Mouse (Mus musculus) C2C12 (cell line): Measurements from ENCODE around the gene Olfr1019. TPM values are rescaled to one million over a fixed set of nuclear protein-coding genes. Genes with fewer than 3 reads are reported as not detected.

Experiments used
- H3K27me3 ChIP-seq: one replicate; pipeline ENCODE4 v1.6.1; 2011; ENCODE audit not compliant: control insufficient read depth, insufficient read depth, insufficient read length
- H3K36me3 ChIP-seq: one replicate; pipeline ENCODE4 v1.6.1; 2011; ENCODE audit not compliant: control insufficient read depth, insufficient read depth
- H3K4me3 ChIP-seq: one replicate; pipeline ENCODE4 v1.5.1; 2011; ENCODE audit warnings: mild to moderate bottlenecking, control low read depth; ENCODE audit not compliant: poor library complexity, insufficient read depth, severe bottlenecking
- H3K79me2 ChIP-seq: one replicate; pipeline ENCODE4 v1.6.1; 2011; ENCODE audit not compliant: control insufficient read depth, insufficient read depth
- H3K79me3 ChIP-seq: one replicate; pipeline ENCODE4 v1.6.1; 2011; ENCODE audit warnings: low read depth, control low read depth
- H3ac ChIP-seq: one replicate; pipeline ENCODE3; 2011; ENCODE audit warnings: low read depth; ENCODE audit not compliant: control insufficient read depth, insufficient read length
- CEBPB ChIP-seq: IDR thresholded peaks from one replicate; pipeline ENCODE4 v1.6.1; 2011; ENCODE audit warnings: low read depth, mild to moderate bottlenecking, control low read depth, moderate library complexity
- CTCF ChIP-seq: IDR thresholded peaks from one replicate; pipeline ENCODE4 v1.5.1; 2011; ENCODE audit not compliant: control insufficient read depth, insufficient read depth, insufficient read length
- FOSL1 ChIP-seq: IDR thresholded peaks from one replicate; pipeline ENCODE4 v1.8.0; 2011; ENCODE audit warnings: mild to moderate bottlenecking, low read length; ENCODE audit not compliant: poor library complexity, insufficient read depth, severe bottlenecking
- MAX ChIP-seq: IDR thresholded peaks from one replicate; pipeline ENCODE4 v1.6.1; 2011; ENCODE audit warnings: mild to moderate bottlenecking, control low read depth
- MYOD1 ChIP-seq: IDR thresholded peaks from one replicate; pipeline ENCODE4 v1.6.1; 2011; ENCODE audit warnings: low read depth; ENCODE audit not compliant: control insufficient read depth, insufficient read length
- MYOG ChIP-seq: IDR thresholded peaks from one replicate; pipeline ENCODE4 v1.6.1; 2011; ENCODE audit not compliant: control insufficient read depth, insufficient read length; ENCODE audit errors: extremely low read depth
- USF1 ChIP-seq: IDR thresholded peaks from one replicate; pipeline ENCODE4 v1.6.1; 2011; ENCODE audit warnings: low read depth, mild to moderate bottlenecking, control low read depth, moderate library complexity
- polyA plus RNA-seq: library from polyadenylated mRNA; unstranded; fragments of >200 nt; fragmentation: generic; extraction: Trizol; gene quantifications from one replicate; pipeline ENCODE4 v1.2.1, GENCODE M21; 2012; ENCODE audit warnings: missing spikeins

Gene Olfr1019
- polyA plus RNA-seq, 1 experiment: not detected

DNA sequence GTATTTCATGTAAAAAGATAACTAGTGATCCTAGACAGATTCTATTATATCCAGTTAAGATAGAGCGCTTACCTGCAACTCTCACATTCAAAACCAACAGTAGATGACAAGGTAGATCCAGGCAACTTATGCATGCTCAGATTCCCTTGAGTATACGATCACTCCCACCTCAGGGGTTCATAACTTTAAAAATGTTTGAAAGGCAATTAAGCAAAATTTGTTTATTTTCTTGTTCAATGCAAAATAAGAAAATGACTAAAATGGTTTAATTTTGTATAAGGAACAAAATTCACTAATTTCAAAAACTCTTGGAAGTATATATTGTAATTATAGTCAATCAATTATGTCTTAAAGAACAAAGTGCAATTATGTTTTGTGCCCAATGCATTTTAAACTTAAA is 42.8 kb downstream of the Olfr1019 start, which contains the start of gene Olfr1016:
Olfr1016 (minus strand) TSS at position 101 of the 400 bp plus-strand sequence.
- TF ChIP-seq MYOG (no peak), FOSL1 (no peak), CEBPB (no peak), MAX (no peak), USF1 (no peak), MYOD1 (no peak), CTCF (no peak)
- no peak within 1 kb of the TSS for H3ac ChIP-seq
- no peaks in the 10 kb centered on the region for H3K27me3 ChIP-seq
- no peaks in the 10 kb centered on the region for H3K79me2 ChIP-seq
- no peaks in the 10 kb centered on the region for H3K36me3 ChIP-seq
- H3K4me3 ChIP-seq: no peak within 1 kb of the TSS
- no peaks in the 10 kb centered on the region for H3K79me3 ChIP-seq

DNA sequence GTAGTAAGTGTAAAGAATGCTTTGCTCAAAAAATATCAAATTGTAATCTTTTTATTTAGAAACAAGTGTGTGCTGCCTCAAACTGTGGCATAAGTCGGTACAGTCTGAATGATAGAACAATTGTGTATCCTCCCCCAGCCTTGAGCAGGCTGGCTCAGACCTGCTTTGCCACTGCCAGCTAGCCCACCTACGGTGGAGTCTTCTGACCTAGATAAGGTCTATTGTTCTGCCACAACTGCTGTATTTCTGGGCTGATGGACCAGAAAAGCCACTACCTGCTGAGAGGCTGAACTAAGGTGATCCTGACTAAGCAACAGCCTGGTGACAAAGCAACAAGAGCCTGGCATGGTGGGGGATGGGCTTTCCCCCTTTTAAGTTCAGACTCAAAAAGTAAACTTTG is 53.0 kb downstream of the Olfr1019 start:
- no peak overlapping the region for H3K4me3 ChIP-seq
- no peaks in the 10 kb centered on the region for H3K79me3 ChIP-seq
- TF ChIP-seq USF1 (no peak), MYOG (no peak), MAX (no peak), CEBPB (no peak), FOSL1 (no peak), MYOD1 (no peak), CTCF (no peak)
- H3K36me3 ChIP-seq: no peaks in the 10 kb centered on the region
- H3K79me2 ChIP-seq: no peaks in the 10 kb centered on the region
- H3K27me3 ChIP-seq: no peaks in the 10 kb centered on the region
- H3ac ChIP-seq: no peak overlapping the region

Other genes starting within 250 kb of the Olfr1019 start
- not detected for gene Olfr1000, start 233.6 kb downstream of the Olfr1019 start, polyA plus RNA-seq
- gene Olfr1002, start 194.8 kb downstream of the Olfr1019 start, polyA plus RNA-seq: not detected
- not detected for gene Olfr154, start 181.0 kb downstream of the Olfr1019 start, polyA plus RNA-seq
- gene Olfr1006, start 166.7 kb downstream of the Olfr1019 start, polyA plus RNA-seq: not detected
- not detected for gene Olfr1008, start 156.1 kb downstream of the Olfr1019 start, polyA plus RNA-seq
- not detected for gene Olfr1009, start 130.1 kb downstream of the Olfr1019 start, polyA plus RNA-seq
- not detected for gene Olfr1012, start 82.7 kb downstream of the Olfr1019 start, polyA plus RNA-seq
- not detected for gene Olfr1013, start 78.4 kb downstream of the Olfr1019 start, polyA plus RNA-seq
- gene Olfr1014, start 72.8 kb downstream of the Olfr1019 start, polyA plus RNA-seq: not detected
- not detected for gene Olfr1015, start 63.5 kb downstream of the Olfr1019 start, polyA plus RNA-seq
- not detected for gene Olfr1016, start 42.9 kb downstream of the Olfr1019 start, polyA plus RNA-seq
- not detected for gene Olfr1018, start 27.0 kb downstream of the Olfr1019 start, polyA plus RNA-seq
- gene Olfr1020, start 1.5 kb upstream of the Olfr1019 start, polyA plus RNA-seq: not detected
- not detected for gene Olfr1022, start 23.1 kb upstream of the Olfr1019 start, polyA plus RNA-seq
- gene Olfr1023, start 40.2 kb upstream of the Olfr1019 start, polyA plus RNA-seq: not detected
- not detected for gene Olfr1024, start 59.6 kb upstream of the Olfr1019 start, polyA plus RNA-seq
- gene Olfr1025-ps1, start 69.7 kb upstream of the Olfr1019 start, polyA plus RNA-seq: not detected
- gene Olfr1026, start 76.1 kb upstream of the Olfr1019 start, polyA plus RNA-seq: not detected
- gene Olfr1028, start 105.0 kb upstream of the Olfr1019 start, polyA plus RNA-seq: not detected
- gene Olfr1029, start 128.4 kb upstream of the Olfr1019 start, polyA plus RNA-seq: not detected
- gene Olfr1030, start 133.8 kb upstream of the Olfr1019 start, polyA plus RNA-seq: not detected
- not detected for gene Olfr1031, start 144.8 kb upstream of the Olfr1019 start, polyA plus RNA-seq
- gene Olfr1032, start 160.1 kb upstream of the Olfr1019 start, polyA plus RNA-seq: not detected
- not detected for gene Olfr1033, start 175.2 kb upstream of the Olfr1019 start, polyA plus RNA-seq
- gene Olfr1034, start 200.4 kb upstream of the Olfr1019 start, polyA plus RNA-seq: not detected
- gene Olfr1036, start 228.5 kb upstream of the Olfr1019 start, polyA plus RNA-seq: not detected
- not detected for gene Olfr1037, start 241.9 kb upstream of the Olfr1019 start, polyA plus RNA-seq